Mouse (Mus musculus): ENCODE results near the gene Skil. TPM values are rescaled to one million over a fixed set of nuclear protein-coding genes. Genes with fewer than 3 reads are reported as not detected.

Gene Skil
- polyA plus RNA-seq, 1 experiment, result 13.1 TPM

DNA sequence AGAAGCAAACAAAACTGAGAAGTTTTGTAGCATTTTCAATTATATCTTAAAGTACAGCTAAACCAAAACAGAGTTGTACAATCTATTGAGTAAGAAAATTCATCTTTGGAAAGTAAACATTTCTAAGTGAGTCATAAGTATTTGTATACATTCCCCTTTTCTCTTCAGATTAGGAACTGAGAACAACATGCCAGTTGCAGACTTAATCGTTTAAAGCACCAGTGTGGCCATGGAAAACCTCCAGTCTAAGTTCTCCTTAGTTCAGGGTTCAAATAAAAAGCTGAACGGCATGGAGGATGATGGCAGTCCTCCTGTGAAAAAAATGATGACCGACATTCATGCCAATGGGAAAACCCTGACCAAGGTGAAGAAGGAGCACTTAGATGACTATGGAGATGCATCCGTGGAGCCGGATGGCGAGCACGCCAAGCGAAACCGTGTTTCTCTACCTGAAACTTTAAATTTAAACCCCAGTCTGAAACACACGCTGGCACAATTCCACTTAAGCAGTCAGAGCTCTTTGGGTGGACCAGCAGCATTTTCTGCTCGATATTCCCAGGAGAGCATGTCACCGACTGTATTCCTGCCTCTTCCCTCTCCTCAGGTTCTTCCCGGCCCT, 2.4 kb downstream of the Skil start:
- 97% methylated on average over 13 of the region's 13 CpGs for WGBS
- Histone ChIP-seq H3K36me3 (ENCODE audit: control insufficient read depth, insufficient read depth, low read length) (no peaks in the 10 kb centered on the region), H3K27me3 (ENCODE audit: control insufficient read depth, insufficient read depth, low read length) (no peaks in the 10 kb centered on the region), H3K4me1 (replicated peaks; ENCODE audit: control insufficient read depth, insufficient read depth, low read length) (peaks cover 13% of the 10 kb centered on the region), H3K27ac (ENCODE audit: control insufficient read depth, insufficient read depth, low read length) (no peak overlapping the region), H3K4me3 (ENCODE audit: control insufficient read depth, insufficient read depth, low read length) (no peak overlapping the region)
- no peak for DNase-seq
- TF ChIP-seq CTCF (IDR thresholded peaks at IDR 0.05; ENCODE audit: borderline replicate concordance, control insufficient read depth, extremely low read depth, insufficient read depth, low read length, poor library complexity) (no peak), POLR2A (IDR thresholded peaks at IDR 0.05; ENCODE audit: control insufficient read depth, extremely low read depth, insufficient read depth, low read length, poor library complexity) (no peak)

- H3K36me3 ChIP-seq (ENCODE audit: control insufficient read depth, insufficient read depth, low read length), result no peaks in the 10 kb centered on the region
- H3K4me3 ChIP-seq (ENCODE audit: control insufficient read depth, insufficient read depth, low read length), result no peak overlapping the region
- 90% methylated on average over 11 of the region's 11 CpGs for WGBS
- H3K27ac ChIP-seq (ENCODE audit: control insufficient read depth, insufficient read depth, low read length), result no peak overlapping the region
- TF ChIP-seq POLR2A (IDR thresholded peaks at IDR 0.05; ENCODE audit: control insufficient read depth, extremely low read depth, insufficient read depth, low read length, poor library complexity), result no peak
- TF ChIP-seq CTCF (IDR thresholded peaks at IDR 0.05; ENCODE audit: borderline replicate concordance, control insufficient read depth, extremely low read depth, insufficient read depth, low read length, poor library complexity), result no peak
- no peaks in the 10 kb centered on the region for H3K27me3 ChIP-seq (ENCODE audit: control insufficient read depth, insufficient read depth, low read length)
- no peak for DNase-seq
- H3K4me1 ChIP-seq (replicated peaks; ENCODE audit: control insufficient read depth, insufficient read depth, low read length), result peaks cover 13% of the 10 kb centered on the region
These were observed 3.1 kb downstream of the Skil start for GRCm38 (mm10) chr3:31097976-31098375.

DNA sequence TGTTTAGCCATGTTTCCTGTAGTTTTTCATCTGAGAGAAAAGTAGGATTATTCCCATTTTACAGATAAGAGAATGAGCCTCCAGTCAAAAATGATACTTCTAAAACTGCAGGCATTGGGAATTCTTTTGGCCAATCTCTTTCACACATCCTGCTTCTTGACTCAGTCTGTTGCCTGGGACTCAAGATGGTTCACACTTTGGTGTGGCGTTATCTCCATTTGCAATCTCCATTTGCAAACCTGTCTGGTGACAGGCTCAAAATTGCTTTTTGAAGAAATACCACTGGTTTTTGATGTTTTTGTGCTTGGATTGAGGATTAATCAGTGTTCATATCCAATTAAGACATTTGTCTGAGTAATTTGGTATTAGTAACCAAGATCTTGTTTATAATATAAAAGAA, 3.7 kb downstream of the Skil start:
- no peak for TF ChIP-seq CTCF (IDR thresholded peaks at IDR 0.05; ENCODE audit: borderline replicate concordance, control insufficient read depth, extremely low read depth, insufficient read depth, low read length, poor library complexity)
- TF ChIP-seq POLR2A (IDR thresholded peaks at IDR 0.05; ENCODE audit: control insufficient read depth, extremely low read depth, insufficient read depth, low read length, poor library complexity), result no peak
- peaks cover 9% of the 10 kb centered on the region for H3K4me1 ChIP-seq (replicated peaks; ENCODE audit: control insufficient read depth, insufficient read depth, low read length)
- 98% methylated on average over 1 of the region's 1 CpGs for WGBS
- no peaks in the 10 kb centered on the region for H3K36me3 ChIP-seq (ENCODE audit: control insufficient read depth, insufficient read depth, low read length)
- DNase-seq, result no peak
- H3K27ac ChIP-seq (ENCODE audit: control insufficient read depth, insufficient read depth, low read length), result no peak overlapping the region
- no peak overlapping the region for H3K4me3 ChIP-seq (ENCODE audit: control insufficient read depth, insufficient read depth, low read length)
- H3K27me3 ChIP-seq (ENCODE audit: control insufficient read depth, insufficient read depth, low read length), result no peaks in the 10 kb centered on the region

- 89% methylated on average over 5 of the region's 5 CpGs for WGBS
- H3K27ac ChIP-seq (ENCODE audit: control insufficient read depth, insufficient read depth, low read length), result no peak overlapping the region
- H3K27me3 ChIP-seq (ENCODE audit: control insufficient read depth, insufficient read depth, low read length), result no peaks in the 10 kb centered on the region
- no peak for DNase-seq
- peaks cover 15% of the 10 kb centered on the region for H3K4me1 ChIP-seq (replicated peaks; ENCODE audit: control insufficient read depth, insufficient read depth, low read length)
- no peak for TF ChIP-seq CTCF (IDR thresholded peaks at IDR 0.05; ENCODE audit: borderline replicate concordance, control insufficient read depth, extremely low read depth, insufficient read depth, low read length, poor library complexity)
- no peak for TF ChIP-seq POLR2A (IDR thresholded peaks at IDR 0.05; ENCODE audit: control insufficient read depth, extremely low read depth, insufficient read depth, low read length, poor library complexity)
- H3K4me3 ChIP-seq (ENCODE audit: control insufficient read depth, insufficient read depth, low read length), result no peak overlapping the region
- H3K36me3 ChIP-seq (ENCODE audit: control insufficient read depth, insufficient read depth, low read length), result no peaks in the 10 kb centered on the region
These were observed 5.2 kb downstream of the Skil start for GRCm38 (mm10) chr3:31100026-31100425.

GRCm38 (mm10) chr3:31100802-31101201, 5.9 kb downstream of the Skil start:
- Histone ChIP-seq H3K27me3 (ENCODE audit: control insufficient read depth, insufficient read depth, low read length) (no peaks in the 10 kb centered on the region), H3K4me3 (ENCODE audit: control insufficient read depth, insufficient read depth, low read length) (no peak overlapping the region), H3K36me3 (ENCODE audit: control insufficient read depth, insufficient read depth, low read length) (no peaks in the 10 kb centered on the region), H3K4me1 (replicated peaks; ENCODE audit: control insufficient read depth, insufficient read depth, low read length) (peaks cover 11% of the 10 kb centered on the region), H3K27ac (ENCODE audit: control insufficient read depth, insufficient read depth, low read length) (no peak overlapping the region)
- no peak for DNase-seq
- WGBS, result 97% methylated on average over 3 of the region's 3 CpGs
- TF ChIP-seq POLR2A (IDR thresholded peaks at IDR 0.05; ENCODE audit: control insufficient read depth, extremely low read depth, insufficient read depth, low read length, poor library complexity) (no peak), CTCF (IDR thresholded peaks at IDR 0.05; ENCODE audit: borderline replicate concordance, control insufficient read depth, extremely low read depth, insufficient read depth, low read length, poor library complexity) (no peak)

GRCm38 (mm10) chr3:31104936-31105335, 10.1 kb downstream of the Skil start:
- DNase-seq, result no peak
- Histone ChIP-seq H3K4me3 (ENCODE audit: control insufficient read depth, insufficient read depth, low read length) (no peak overlapping the region), H3K27me3 (ENCODE audit: control insufficient read depth, insufficient read depth, low read length) (no peaks in the 10 kb centered on the region), H3K4me1 (replicated peaks; ENCODE audit: control insufficient read depth, insufficient read depth, low read length) (peaks cover 6% of the 10 kb centered on the region; the same call in 1 of the 2 replicates), H3K36me3 (ENCODE audit: control insufficient read depth, insufficient read depth, low read length) (no peaks in the 10 kb centered on the region), H3K27ac (ENCODE audit: control insufficient read depth, insufficient read depth, low read length) (no peak overlapping the region)
- no peak for TF ChIP-seq POLR2A (IDR thresholded peaks at IDR 0.05; ENCODE audit: control insufficient read depth, extremely low read depth, insufficient read depth, low read length, poor library complexity)
- 70% methylated on average over 6 of the region's 6 CpGs for WGBS

DNA sequence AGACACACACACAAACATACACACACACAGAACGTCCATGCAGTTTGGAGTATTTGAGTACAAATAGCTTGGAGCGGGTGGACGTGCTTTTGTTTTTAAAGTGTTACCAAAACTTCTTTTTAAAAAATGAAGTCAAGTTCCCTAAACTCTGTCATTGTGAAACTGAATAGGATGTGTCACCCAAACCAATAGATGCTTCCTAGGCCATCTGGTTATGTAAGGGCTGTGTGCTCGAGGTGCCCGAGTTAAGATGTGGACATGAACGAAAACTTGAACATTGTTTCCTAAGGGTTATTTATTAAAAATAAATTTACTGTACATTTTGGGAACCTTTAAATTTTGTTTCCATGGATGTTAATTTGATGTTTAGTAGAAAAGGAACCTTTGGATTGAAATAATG, 11.7 kb downstream of the Skil start:
- peaks cover 6% of the 10 kb centered on the region; the same call in 1 of the 2 replicates for H3K4me1 ChIP-seq (replicated peaks; ENCODE audit: control insufficient read depth, insufficient read depth, low read length)

More for the DNA sequence above, 11.7 kb downstream of the Skil start:
- Histone ChIP-seq H3K36me3 (ENCODE audit: control insufficient read depth, insufficient read depth, low read length) (no peaks in the 10 kb centered on the region), H3K27me3 (ENCODE audit: control insufficient read depth, insufficient read depth, low read length) (no peaks in the 10 kb centered on the region), H3K4me3 (ENCODE audit: control insufficient read depth, insufficient read depth, low read length) (no peak overlapping the region), H3K27ac (ENCODE audit: control insufficient read depth, insufficient read depth, low read length) (no peak overlapping the region)
- no peak for DNase-seq
- 91% methylated on average over 6 of the region's 6 CpGs for WGBS
- TF ChIP-seq CTCF (IDR thresholded peaks at IDR 0.05; ENCODE audit: borderline replicate concordance, control insufficient read depth, extremely low read depth, insufficient read depth, low read length, poor library complexity) (no peak), POLR2A (IDR thresholded peaks at IDR 0.05; ENCODE audit: control insufficient read depth, extremely low read depth, insufficient read depth, low read length, poor library complexity) (no peak)
